Mouse (Mus musculus) lung, adult 10 weeks (tissue): ENCODE data around the gene Ica1. TPM values are rescaled to one million over a fixed set of nuclear protein-coding genes. Genes with fewer than 3 reads are reported as not detected.

ENCODE experiments used
- polyA plus RNA-seq: library from polyadenylated mRNA; stranded (reverse); fragments of 350-450 nt; fragmentation: Illumina TruSeq; extraction: RNeasy Lipid Tissue Mini Kit (QIAGEN cat#74804); gene quantifications from one replicate; pipeline ENCODE4 v1.2.3, GENCODE M21; 2014; ENCODE audit warnings: low read depth, low replicate concordance; ENCODE audit not compliant: insufficient read depth

Gene Ica1
- 25.1 TPM for polyA plus RNA-seq

GRCm38 (mm10) chr6:8778296-8778649, at the start of gene Ica1:
Ica1 (minus strand) TSS chr6:8778488.

Other genes with a start within 250 kb of the Ica1 start
- gene Nxph1, start 169.9 kb upstream of the Ica1 start, polyA plus RNA-seq: 0.11 TPM